Mouse (Mus musculus): ENCODE measurements around the gene Trap1a.

DNA sequence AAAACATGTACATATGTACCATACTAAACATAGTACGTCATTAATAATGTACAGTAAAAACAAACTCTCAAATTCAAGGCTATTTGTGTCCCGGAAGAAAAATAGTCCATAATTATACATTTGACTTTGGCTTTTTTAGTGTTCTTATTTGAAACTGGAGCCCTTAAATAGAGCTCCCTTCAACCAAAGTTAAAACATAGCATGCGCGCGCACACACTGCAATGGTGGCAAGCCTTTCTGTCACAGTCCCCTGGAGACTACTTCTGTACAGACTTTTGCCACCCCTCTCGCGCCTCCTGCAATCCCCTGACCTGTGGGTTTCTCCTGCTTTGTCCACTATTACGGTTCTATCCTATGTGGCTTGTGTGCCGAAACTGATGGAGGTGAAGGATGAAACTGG is 900 bp upstream of the Trap1a start:
- TF ChIP-seq POLR2A (IDR thresholded peaks at IDR 0.05; ENCODE audit: insufficient read length, low read depth) (no peak), TCF12 (IDR thresholded peaks at IDR 0.05; ENCODE audit: insufficient read depth, poor library complexity, severe bottlenecking) (no peak), MAX (IDR thresholded peaks at IDR 0.05; ENCODE audit: low read depth) (no peak), E2F4 (IDR thresholded peaks at IDR 0.05; ENCODE audit: insufficient read depth) (no peak), SRF (IDR thresholded peaks at IDR 0.05; ENCODE audit: control insufficient read depth, insufficient read length, low read depth) (no peak), USF1 (IDR thresholded peaks at IDR 0.05; ENCODE audit: low read depth) (no peak)
